Mouse (Mus musculus) CD4-positive naive resting alpha-beta T cell, adult 57 days (primary cell): ENCODE results near the gene Krt81. TPM values are rescaled to one million over a fixed set of nuclear protein-coding genes. Genes with fewer than 3 reads are reported as not detected.

ENCODE experiments used
- total RNA-seq: library from RNA; stranded (reverse); gene quantifications from one replicate; pipeline ENCODE4 v1.2.4, GENCODE M21; 2023

The Krt81 gene
- not detected for total RNA-seq

GRCm38 (mm10) chr15:101463651-101464050 lies at the start of gene Krt81:
Krt81 (minus strand) TSS chr15:101463751.

GRCm38 (mm10) chr15:101491431-101491830 lies 27.9 kb upstream of the Krt81 start, which contains the start of gene Krt83:
Krt83 (minus strand) TSS chr15:101491512.

GRCm38 (mm10) chr15:101472952-101473528 lies 9.5 kb upstream of the Krt81 start, which contains the start of gene Krt86:
Krt86 (plus strand) TSS chr15:101473478.

GRCm38 (mm10) chr15:101447444-101447843 lies 16.1 kb downstream of the Krt81 start, which contains the start of gene Krt88:
Krt88 (plus strand) TSS chr15:101447744.

GRCm38 (mm10) chr15:101438555-101438954 lies 25.0 kb downstream of the Krt81 start, which contains the start of gene Krt87:
Krt87 (minus strand) TSS chr15:101438804.

GRCm38 (mm10) chr15:101410775-101411174 lies 52.8 kb downstream of the Krt81 start, which contains the start of gene Krt7:
Krt7 (plus strand) TSS chr15:101411043.

Other genes starting within 250 kb of the Krt81 start
- gene Grasp, start 239.6 kb downstream of the Krt81 start, total RNA-seq, result 7.3 TPM
- 312 TPM for gene Nr4a1, start 209.5 kb downstream of the Krt81 start, total RNA-seq
- gene Atg101, start 179.5 kb downstream of the Krt81 start, total RNA-seq, result 70.4 TPM
- gene 6030408B16Rik, start 170.5 kb downstream of the Krt81 start, total RNA-seq, result 0.71 TPM
- gene Krt80, start 93.6 kb downstream of the Krt81 start, total RNA-seq, result 0.30 TPM
- gene Krt7, start 52.7 kb downstream of the Krt81 start, total RNA-seq, result 1.1 TPM
- gene Krt87, start 24.9 kb downstream of the Krt81 start, total RNA-seq, result not detected
- not detected for gene Krt88, start 16.0 kb downstream of the Krt81 start, total RNA-seq
- gene Krt86, start 9.7 kb upstream of the Krt81 start, total RNA-seq, result not detected
- gene Krt83, start 27.8 kb upstream of the Krt81 start, total RNA-seq, result not detected
- not detected for gene Gm49425, start 53.5 kb upstream of the Krt81 start, total RNA-seq
- gene Krt84, start 69.1 kb upstream of the Krt81 start, total RNA-seq, result not detected
- gene Krt82, start 86.9 kb upstream of the Krt81 start, total RNA-seq, result not detected
- gene Krt90, start 99.2 kb upstream of the Krt81 start, total RNA-seq, result not detected
- not detected for gene Krt75, start 110.2 kb upstream of the Krt81 start, total RNA-seq
- not detected for gene Gm5414, start 164.4 kb upstream of the Krt81 start, total RNA-seq
- not detected for gene Gm5478, start 183.6 kb upstream of the Krt81 start, total RNA-seq
- gene Krt6b, start 216.5 kb upstream of the Krt81 start, total RNA-seq, result not detected
- not detected for gene Krt6a, start 230.6 kb upstream of the Krt81 start, total RNA-seq
- gene Krt5, start 249.1 kb upstream of the Krt81 start, total RNA-seq, result 0.50 TPM